Mouse (Mus musculus) brain, embryonic 14.5 days (tissue): ENCODE data around the gene Col9a1. TPM values are rescaled to one million over a fixed set of nuclear protein-coding genes. Genes with fewer than 3 reads are reported as not detected.
A peak's percentile ranks its signal among the peaks of the same experiment; 100 is the strongest.

ENCODE experiments used
- DNase-seq: peaks from one replicate; pipeline ENCODE4 v3.0.0-alpha.2; 2011; ENCODE audit warnings: low read depth
- CTCF ChIP-seq: fragments of 200-500 bp; IDR thresholded peaks from 2 replicates; pipeline ENCODE4 v1.5.1; 2012; ENCODE audit warnings: inconsistent platforms, mild to moderate bottlenecking, moderate library complexity, borderline replicate concordance; ENCODE audit not compliant: insufficient read depth, insufficient read length; ENCODE audit errors: extremely low read depth
- POLR2A ChIP-seq: fragments of 200-500 bp; IDR thresholded peaks from 2 replicates; pipeline ENCODE4 v1.6.1; 2012; ENCODE audit warnings: mild to moderate bottlenecking, inconsistent platforms, borderline replicate concordance; ENCODE audit not compliant: poor library complexity, insufficient read depth, insufficient read length, severe bottlenecking; ENCODE audit errors: extremely low read depth
- polyA plus RNA-seq: library from polyadenylated mRNA; depleted of rRNA; stranded (reverse); fragments of >200 nt; gene quantifications from 2 replicates; pipeline ENCODE4 v1.2.3, GENCODE M21; 2012

Gene Col9a1
- polyA plus RNA-seq, 1 experiment: 1.5 TPM

GRCm38 (mm10) chr1:24222981-24223612 lies 45.7 kb downstream of the Col9a1 start:
- DNase-seq: peak; percentile 76
- TF ChIP-seq CTCF: no peak
- TF ChIP-seq POLR2A: no peak

- peak; percentile 90 for DNase-seq
Observed at GRCm38 (mm10) chr1:24225825-24226526, 48.6 kb downstream of the Col9a1 start.

GRCm38 (mm10) chr1:24226941-24227711 lies 49.7 kb downstream of the Col9a1 start:
- peak; percentile 58 for DNase-seq
- TF ChIP-seq CTCF (no peak), POLR2A (no peak)

More at GRCm38 (mm10) chr1:24225825-24226526, 48.6 kb downstream of the Col9a1 start:
- TF ChIP-seq CTCF: no peak

GRCm38 (mm10) chr1:24229552-24229951 lies 52.1 kb downstream of the Col9a1 start:
- DNase-seq: no peak
- TF ChIP-seq CTCF (no peak), POLR2A (no peak)

GRCm38 (mm10) chr1:24230428-24230827 lies 53.0 kb downstream of the Col9a1 start:
- TF ChIP-seq CTCF (no peak; the same call in 1 of the 2 replicates), POLR2A (no peak)
- DNase-seq: peak; percentile 73

- TF ChIP-seq POLR2A (no peak), CTCF (no peak)
- DNase-seq: peak; percentile 66
Observed at GRCm38 (mm10) chr1:24231504-24232270, 54.3 kb downstream of the Col9a1 start.

- TF ChIP-seq POLR2A: no peak
- no peak for TF ChIP-seq CTCF
- no peak for DNase-seq
Observed at GRCm38 (mm10) chr1:24236330-24236729, 58.9 kb downstream of the Col9a1 start.

GRCm38 (mm10) chr1:24240039-24240691 lies 62.8 kb downstream of the Col9a1 start:
- DNase-seq: peak; percentile 79
- TF ChIP-seq CTCF (no peak), POLR2A (no peak)

GRCm38 (mm10) chr1:24244931-24245330 lies 67.5 kb downstream of the Col9a1 start:
- no peak for TF ChIP-seq CTCF
- TF ChIP-seq POLR2A: no peak
- DNase-seq: no peak

- TF ChIP-seq POLR2A: no peak
- TF ChIP-seq CTCF: no peak
- peak; percentile 69 for DNase-seq
Observed at GRCm38 (mm10) chr1:24245700-24246375, 68.4 kb downstream of the Col9a1 start.

- no peak for TF ChIP-seq CTCF
- no peak for TF ChIP-seq POLR2A
- peak; percentile 30 for DNase-seq
Observed at GRCm38 (mm10) chr1:24248294-24249104, 71.1 kb downstream of the Col9a1 start.
